Mouse (Mus musculus) lung, embryonic 15.5 days (tissue): ENCODE results near the gene Zranb3. TPM values are rescaled to one million over a fixed set of nuclear protein-coding genes. Genes with fewer than 3 reads are reported as not detected.

ENCODE experiments used
- ATAC-seq: fragments of 200-750 bp; cut with Nextera tagmentation; 2 replicates; pipeline ENCODE4 v1.8.0; 2017; ENCODE audit warnings: moderate number of reproducible peaks, borderline replicate concordance; ENCODE audit not compliant: low FRiP score, low TSS enrichment; ENCODE audit errors: extremely low read depth
- H3K27ac ChIP-seq: fragments of 300-500 bp; sonication (generic); 2 replicates; pipeline ENCODE4 v1.5.1; 2015; ENCODE audit warnings: moderate library complexity, mild to moderate bottlenecking, inconsistent platforms
- H3K27me3 ChIP-seq: fragments of 300-500 bp; sonication (generic); 2 replicates; pipeline ENCODE4 v1.6.1; 2015; ENCODE audit warnings: inconsistent platforms
- H3K36me3 ChIP-seq: fragments of 300-500 bp; sonication (generic); 2 replicates; pipeline ENCODE4 v1.6.1; 2015; ENCODE audit warnings: inconsistent platforms
- H3K4me1 ChIP-seq: fragments of 300-500 bp; sonication (generic); 2 replicates; pipeline ENCODE4 v1.6.1; 2015; ENCODE audit warnings: inconsistent platforms
- H3K4me2 ChIP-seq: fragments of 300-500 bp; sonication (generic); 2 replicates; pipeline ENCODE4 v1.6.1; 2015; ENCODE audit warnings: inconsistent platforms, mild to moderate bottlenecking, moderate library complexity
- H3K4me3 ChIP-seq: fragments of 300-500 bp; sonication (generic); 2 replicates; pipeline ENCODE4 v1.5.1; 2015; ENCODE audit warnings: mild to moderate bottlenecking, inconsistent platforms
- H3K9ac ChIP-seq: fragments of 300-500 bp; sonication (generic); 2 replicates; pipeline ENCODE4 v1.6.1; 2015; ENCODE audit warnings: inconsistent platforms
- H3K9me3 ChIP-seq: fragments of 300-500 bp; sonication (generic); 2 replicates; pipeline ENCODE4 v1.6.1; 2016; ENCODE audit warnings: inconsistent platforms
- WGBS: fragments of 180-500 bp; shearing (Covaris S2); methylation state at CpG from one replicate; pipeline ENCODE4 v1.1.7; 2015; 5-methylcytosine and 5-hydroxymethylcytosine counted together
- polyA plus RNA-seq: library from polyadenylated mRNA; unstranded; fragments of >200 nt; fragmentation: Nextera tagmentation; extraction: Ambion mirVana; gene quantifications from 2 replicates; pipeline ENCODE4 v1.2.1, GENCODE M21; 2015

Zranb3 gene
- polyA plus RNA-seq, 1 experiment from 2014 or later: 10.1 TPM

DNA sequence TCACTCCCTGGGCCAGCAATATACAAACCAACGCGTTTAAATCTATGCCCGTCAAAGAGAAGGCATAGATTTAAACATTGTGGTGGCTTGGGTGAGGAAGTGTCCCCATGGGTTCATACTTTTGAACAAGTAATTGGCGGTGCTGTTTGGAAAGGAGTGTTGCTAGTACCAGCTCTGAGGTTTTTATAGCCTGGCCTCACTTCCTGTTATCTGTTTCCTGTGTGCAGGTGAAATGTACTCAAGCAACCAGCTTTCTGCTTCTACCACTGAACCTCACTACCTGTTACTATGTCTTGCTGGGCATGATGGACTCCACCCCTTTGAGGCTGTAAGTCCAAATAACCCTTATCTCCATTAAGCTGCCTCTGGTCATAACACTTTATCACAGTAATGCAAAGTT, 45.6 kb downstream of the Zranb3 start:
- no peak overlapping the region for H3K4me3 ChIP-seq
- no peaks in the 10 kb centered on the region for H3K36me3 ChIP-seq
- no peak overlapping the region for H3K4me2 ChIP-seq
- WGBS: 89% methylated on average over 4 of the region's 4 CpGs
- H3K4me1 ChIP-seq: no peaks in the 10 kb centered on the region
- H3K27ac ChIP-seq: no peak overlapping the region
- no peaks in the 10 kb centered on the region for H3K9me3 ChIP-seq
- no peak overlapping the region for H3K9ac ChIP-seq
- ATAC-seq: no peak
- no peaks in the 10 kb centered on the region for H3K27me3 ChIP-seq

DNA sequence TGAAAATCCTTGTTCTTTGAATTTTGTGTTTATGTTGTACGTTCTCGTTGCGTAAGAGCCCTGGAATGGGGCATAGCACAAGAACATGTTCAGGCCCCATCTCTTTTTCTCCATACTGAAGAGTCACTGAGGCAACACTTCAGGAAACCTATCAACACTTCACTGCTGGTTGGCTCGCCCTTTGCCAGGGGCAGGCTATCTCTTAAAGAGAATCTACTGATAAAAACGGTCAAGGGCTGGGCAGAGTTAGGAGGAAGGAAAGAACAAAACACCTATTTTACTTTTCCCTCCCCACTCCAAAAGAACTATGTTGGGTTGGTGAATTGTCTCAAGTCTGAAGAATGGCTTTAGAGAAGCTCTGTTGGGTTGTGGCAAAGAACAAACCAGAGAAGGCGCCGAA, 55.9 kb downstream of the Zranb3 start:
- H3K4me2 ChIP-seq: no peak overlapping the region
- WGBS: 65% methylated on average over 7 of the region's 7 CpGs
- no peak for ATAC-seq
- H3K36me3 ChIP-seq: no peaks in the 10 kb centered on the region
- H3K4me3 ChIP-seq: no peak overlapping the region
- no peak overlapping the region for H3K9ac ChIP-seq
- no peak overlapping the region for H3K27ac ChIP-seq
- no peaks in the 10 kb centered on the region for H3K9me3 ChIP-seq
- H3K4me1 ChIP-seq: no peaks in the 10 kb centered on the region
- no peaks in the 10 kb centered on the region for H3K27me3 ChIP-seq

DNA sequence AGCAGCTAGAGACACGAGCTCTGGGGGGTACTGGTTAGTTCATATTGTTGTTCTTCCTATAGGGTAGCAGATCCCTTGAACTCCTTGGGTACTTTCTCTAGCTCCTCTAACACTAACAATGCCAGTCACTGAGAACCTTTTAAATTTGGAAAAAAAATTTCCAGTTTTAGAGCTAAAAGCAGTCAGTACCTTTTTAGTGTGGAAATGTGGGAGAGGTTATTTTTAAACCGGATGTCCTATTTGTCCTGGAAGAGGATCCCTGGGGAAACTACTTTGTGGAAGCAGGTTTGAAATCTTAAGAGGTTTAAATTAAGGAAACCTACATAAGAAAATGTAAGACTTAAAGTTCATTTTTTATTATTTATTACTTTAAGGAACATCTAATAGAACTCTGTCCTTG, 56.4 kb downstream of the Zranb3 start:
- 84% methylated on average over 2 of the region's 2 CpGs for WGBS
- H3K9ac ChIP-seq: no peak overlapping the region
- ATAC-seq: no peak

DNA sequence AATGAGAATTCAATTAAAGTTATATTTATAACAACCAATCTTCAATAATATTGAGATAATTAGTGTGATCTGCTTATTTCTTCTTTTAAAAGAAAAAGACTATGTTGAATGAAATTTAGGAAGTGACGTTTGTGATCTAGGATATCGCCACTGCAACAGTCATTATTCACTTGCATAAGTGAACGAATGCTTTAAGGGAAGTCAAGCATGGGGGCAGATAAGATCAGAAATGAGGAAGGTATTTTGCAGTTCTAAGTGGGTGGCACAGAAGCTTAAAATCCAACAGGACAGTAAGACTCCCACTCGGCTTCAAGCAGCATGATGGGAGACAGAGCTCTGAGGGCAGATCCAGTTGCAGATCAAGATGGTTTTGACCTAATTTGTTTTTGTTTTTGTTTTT, 58.7 kb downstream of the Zranb3 start:
- H3K4me2 ChIP-seq: no peak overlapping the region
- no peak overlapping the region for H3K27ac ChIP-seq
- H3K9ac ChIP-seq: no peak overlapping the region
- ATAC-seq: no peak
- H3K9me3 ChIP-seq: no peaks in the 10 kb centered on the region
- no peak overlapping the region for H3K4me3 ChIP-seq
- H3K36me3 ChIP-seq: no peaks in the 10 kb centered on the region
- no peaks in the 10 kb centered on the region for H3K4me1 ChIP-seq
- WGBS: 90% methylated on average over 4 of the region's 4 CpGs
- H3K27me3 ChIP-seq: no peaks in the 10 kb centered on the region

More for the DNA sequence above, 56.4 kb downstream of the Zranb3 start:
- Histone ChIP-seq H3K27me3 (no peaks in the 10 kb centered on the region), H3K4me1 (no peaks in the 10 kb centered on the region), H3K27ac (no peak overlapping the region), H3K36me3 (no peaks in the 10 kb centered on the region), H3K4me3 (no peak overlapping the region), H3K4me2 (no peak overlapping the region), H3K9me3 (no peaks in the 10 kb centered on the region)

DNA sequence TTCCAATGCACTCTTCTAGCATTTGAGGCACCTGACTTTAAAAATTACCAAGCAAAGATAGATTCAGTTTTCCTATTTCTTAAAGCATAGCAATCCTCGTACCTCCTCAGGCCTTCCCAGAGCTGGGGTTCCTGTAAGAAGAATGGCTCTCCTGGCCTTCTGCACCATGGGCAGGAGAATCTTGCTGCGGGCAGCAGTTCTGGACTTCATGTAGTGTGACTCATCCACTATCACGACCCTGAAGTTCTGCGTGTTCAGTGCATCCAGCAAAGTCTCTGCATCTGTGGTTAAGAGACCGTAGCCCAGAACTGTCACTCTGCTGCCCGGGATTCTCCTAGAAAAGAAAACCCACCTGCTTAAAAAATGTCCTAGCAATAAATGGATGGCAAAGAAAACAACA, 66.6 kb downstream of the Zranb3 start:
- Histone ChIP-seq H3K9ac (no peak overlapping the region), H3K4me1 (no peaks in the 10 kb centered on the region), H3K27me3 (no peaks in the 10 kb centered on the region), H3K36me3 (no peaks in the 10 kb centered on the region), H3K27ac (no peak overlapping the region), H3K9me3 (no peaks in the 10 kb centered on the region), H3K4me3 (no peak overlapping the region), H3K4me2 (no peak overlapping the region)
- 85% methylated on average over 6 of the region's 6 CpGs for WGBS
- no peak for ATAC-seq

DNA sequence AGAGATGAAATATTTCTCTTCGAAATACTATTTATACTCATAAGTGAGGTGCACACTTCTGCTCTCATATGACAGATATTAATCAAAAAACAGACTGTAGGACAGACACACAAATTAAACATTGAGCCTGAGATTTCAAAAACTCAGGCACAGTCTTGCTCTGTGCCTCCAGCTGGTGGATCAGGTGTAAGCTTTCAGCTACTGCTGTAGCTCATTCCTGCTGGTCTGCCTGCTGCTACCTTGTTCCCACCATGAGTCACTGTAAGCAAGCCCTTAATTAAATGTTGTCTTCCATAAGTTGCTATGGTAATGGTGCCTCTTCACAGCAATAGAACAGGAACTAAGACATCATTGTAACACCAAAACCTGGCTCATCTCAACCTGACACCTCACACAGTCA, 70.7 kb downstream of the Zranb3 start:
- no peaks in the 10 kb centered on the region for H3K9me3 ChIP-seq
- H3K4me3 ChIP-seq: no peak overlapping the region
- H3K27ac ChIP-seq: no peak overlapping the region
- H3K36me3 ChIP-seq: no peaks in the 10 kb centered on the region
- H3K9ac ChIP-seq: no peak overlapping the region
- no peaks in the 10 kb centered on the region for H3K27me3 ChIP-seq
- ATAC-seq: no peak
- no peak overlapping the region for H3K4me2 ChIP-seq
- no peaks in the 10 kb centered on the region for H3K4me1 ChIP-seq
- 90% methylated on average over 1 of the region's 1 CpGs for WGBS

DNA sequence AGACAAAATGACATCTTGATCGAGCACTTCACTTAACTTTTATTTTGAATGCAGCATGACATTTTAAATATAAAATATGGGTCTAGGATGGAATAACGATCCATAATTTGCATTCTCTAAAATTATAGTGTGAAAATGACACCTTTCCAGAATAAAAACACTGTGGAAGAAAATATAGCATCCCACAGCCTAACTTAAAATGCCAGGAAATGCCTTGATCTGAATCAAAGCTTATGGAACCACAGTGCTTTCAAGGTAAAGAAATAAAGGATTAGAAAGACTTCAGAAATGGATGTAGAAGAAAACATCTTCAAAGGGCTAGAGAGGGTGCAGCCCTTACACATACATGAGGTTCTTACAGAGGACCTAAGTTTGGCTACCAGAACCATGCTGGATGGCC, 71.3 kb downstream of the Zranb3 start:
- 94% methylated on average over 2 of the region's 2 CpGs for WGBS
- H3K9me3 ChIP-seq: no peaks in the 10 kb centered on the region
- no peak overlapping the region for H3K4me3 ChIP-seq
- no peak overlapping the region for H3K27ac ChIP-seq
- H3K4me1 ChIP-seq: no peaks in the 10 kb centered on the region
- H3K27me3 ChIP-seq: no peaks in the 10 kb centered on the region
- H3K9ac ChIP-seq: no peak overlapping the region
- no peak overlapping the region for H3K4me2 ChIP-seq
- no peaks in the 10 kb centered on the region for H3K36me3 ChIP-seq
- no peak for ATAC-seq

DNA sequence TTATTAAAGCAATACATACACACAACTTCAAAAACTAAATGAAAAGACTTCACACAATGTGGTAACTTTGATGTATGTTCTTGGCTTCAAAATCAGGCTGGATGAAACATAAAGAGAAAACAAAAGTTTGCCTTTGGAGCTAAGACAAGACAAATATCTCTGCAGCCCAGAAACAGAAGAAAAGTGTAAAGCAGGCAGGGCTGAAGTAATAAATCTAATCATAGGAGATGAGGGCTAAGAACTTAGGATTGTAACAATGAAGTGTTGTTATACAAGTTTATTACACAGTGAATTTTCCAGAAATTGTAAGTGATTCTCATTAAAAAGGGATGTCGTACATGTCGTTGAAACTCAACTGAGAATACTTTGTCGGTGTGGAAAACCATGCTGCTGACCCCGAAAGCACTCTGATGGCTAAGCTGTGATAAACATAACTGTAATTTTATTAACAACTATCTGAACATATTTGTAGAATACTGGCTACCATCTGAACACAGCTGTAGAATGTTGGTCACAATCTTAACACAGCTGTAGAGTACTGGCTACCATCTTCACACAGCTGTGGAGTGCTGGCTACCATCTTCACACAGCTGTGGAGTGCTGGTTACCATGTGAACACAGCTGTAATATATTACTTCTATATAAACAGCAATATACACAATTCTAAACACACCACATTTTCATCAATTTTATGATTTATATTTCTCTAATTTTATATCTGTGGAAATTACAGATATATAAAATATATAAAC, 78.3 kb downstream of the Zranb3 start:
- Histone ChIP-seq H3K4me1 (peaks cover 11% of the 10 kb centered on the region; the same call in 1 of the 2 replicates), H3K36me3 (no peaks in the 10 kb centered on the region), H3K9me3 (no peaks in the 10 kb centered on the region), H3K27me3 (no peaks in the 10 kb centered on the region), H3K4me3 (no peak overlapping the region), H3K27ac (0 out of 2 replicates have a peak overlapping the region, but pooled peaks have one; percentile 8), H3K4me2 (no peak overlapping the region), H3K9ac (no peak overlapping the region)
- ATAC-seq: peak; percentile 98
- 44% methylated on average over 4 of the region's 4 CpGs for WGBS

DNA sequence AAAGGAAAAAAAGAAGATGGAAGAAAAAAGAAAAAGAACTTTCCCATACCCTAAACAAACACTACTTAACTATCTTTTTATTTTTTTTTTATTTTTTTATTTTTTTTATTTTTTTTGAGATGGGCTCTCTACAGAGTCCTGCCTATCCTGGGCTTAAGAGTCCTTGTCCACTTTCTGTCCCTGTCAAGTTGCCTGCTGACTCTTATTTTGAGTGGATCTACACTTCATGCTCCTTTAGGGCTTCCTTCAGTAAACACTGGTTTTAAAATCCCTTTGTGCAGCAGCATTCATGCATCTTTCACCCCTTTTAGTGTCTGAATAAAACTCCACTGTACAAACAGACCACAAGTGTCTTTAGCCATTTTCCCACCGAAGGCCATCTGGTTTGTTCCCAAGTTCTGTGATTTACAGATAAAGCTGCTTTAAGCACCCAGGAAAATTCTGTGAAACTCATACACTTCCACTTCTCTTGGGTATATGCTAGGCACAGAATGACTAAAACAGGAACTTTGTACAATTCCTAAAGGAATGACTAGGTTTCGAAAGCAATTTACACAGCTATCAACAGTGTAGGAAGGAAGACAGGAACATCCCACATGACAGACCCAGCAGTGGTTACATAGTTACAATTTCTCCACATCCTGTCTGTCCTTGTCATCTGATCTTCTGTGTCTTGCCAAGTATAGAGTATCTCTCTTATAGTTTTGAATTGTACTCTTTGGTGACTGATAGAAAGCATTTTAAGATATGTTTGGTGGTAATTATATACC, 82.7 kb downstream of the Zranb3 start:
- ATAC-seq: no peak
- no peak overlapping the region for H3K4me2 ChIP-seq
- H3K36me3 ChIP-seq: no peaks in the 10 kb centered on the region
- 50% methylated on average over 2 of the region's 2 CpGs for WGBS
- H3K9ac ChIP-seq: no peak overlapping the region
- no peak overlapping the region for H3K27ac ChIP-seq
- no peak overlapping the region for H3K4me3 ChIP-seq
- H3K9me3 ChIP-seq: no peaks in the 10 kb centered on the region
- no peaks in the 10 kb centered on the region for H3K27me3 ChIP-seq
- H3K4me1 ChIP-seq: peaks cover 11% of the 10 kb centered on the region; the same call in 1 of the 2 replicates

DNA sequence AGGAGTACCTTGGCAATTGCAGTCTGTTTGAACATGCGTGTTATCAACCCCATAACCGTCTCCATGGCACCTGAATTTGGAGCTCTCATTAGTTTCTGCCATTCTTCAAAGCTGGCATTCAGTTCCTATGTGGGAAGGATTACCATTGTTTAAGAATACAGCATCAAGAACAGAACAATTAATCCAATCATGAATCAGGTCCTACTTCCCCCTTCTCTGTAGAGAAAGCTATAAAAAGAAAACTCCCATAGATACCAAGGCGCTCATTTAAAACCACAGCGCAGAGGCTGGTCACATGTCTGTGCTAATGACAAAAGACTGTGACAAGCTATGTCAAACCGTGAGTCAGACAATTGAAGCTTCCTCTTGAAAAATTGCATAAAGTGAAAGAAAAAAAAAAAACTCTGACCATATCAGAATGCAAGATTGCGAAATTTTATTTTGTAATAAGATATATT, 86.8 kb downstream of the Zranb3 start:
- Histone ChIP-seq H3K9me3 (no peaks in the 10 kb centered on the region), H3K4me3 (no peak overlapping the region), H3K36me3 (no peaks in the 10 kb centered on the region), H3K27me3 (no peaks in the 10 kb centered on the region), H3K4me1 (peaks cover 10% of the 10 kb centered on the region; the same call in 1 of the 2 replicates), H3K9ac (no peak overlapping the region), H3K4me2 (no peak overlapping the region), H3K27ac (no peak overlapping the region)
- ATAC-seq: no peak
- WGBS: 81% methylated on average over 6 of the region's 6 CpGs

DNA sequence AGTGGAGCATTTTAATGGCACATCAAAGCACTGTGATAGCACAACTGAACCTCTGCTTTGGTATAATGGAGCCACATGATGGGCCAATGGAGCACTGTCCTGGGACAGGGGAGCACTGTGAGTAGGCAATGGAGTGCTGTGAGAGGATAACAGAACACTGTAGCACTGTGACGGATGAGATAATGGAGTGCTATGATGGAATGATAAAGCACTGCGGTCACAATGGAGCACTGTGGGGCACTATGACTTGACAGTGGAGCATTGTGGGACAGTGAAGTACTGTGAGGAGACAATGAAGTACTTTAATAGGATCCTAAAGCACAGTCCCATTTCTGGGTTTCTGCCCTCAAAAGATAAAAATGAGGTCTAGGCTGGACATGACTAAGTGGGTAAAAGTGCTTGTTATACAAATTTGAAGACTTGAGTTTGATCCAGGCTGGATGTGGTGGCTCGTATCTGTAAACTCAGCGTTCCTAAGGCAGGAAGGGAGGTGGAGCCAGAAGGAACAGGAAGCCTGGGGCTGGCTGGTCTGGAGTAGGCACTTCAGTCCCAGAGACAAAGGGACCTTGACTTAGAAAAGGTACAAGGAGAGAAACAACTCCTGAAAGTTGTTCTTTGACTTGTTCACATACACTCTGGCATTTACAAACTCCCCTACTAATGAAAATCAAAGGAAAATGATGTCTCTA, 89.0 kb downstream of the Zranb3 start:
- no peak; the same call in 1 of the 2 replicates for ATAC-seq
- Histone ChIP-seq H3K4me3 (no peak overlapping the region), H3K4me2 (no peak overlapping the region), H3K4me1 (peaks cover 5% of the 10 kb centered on the region; the same call in 1 of the 2 replicates), H3K9me3 (no peaks in the 10 kb centered on the region), H3K36me3 (no peaks in the 10 kb centered on the region), H3K27me3 (no peaks in the 10 kb centered on the region), H3K9ac (no peak overlapping the region), H3K27ac (no peak overlapping the region)
- WGBS: 55% methylated on average over 4 of the region's 4 CpGs

DNA sequence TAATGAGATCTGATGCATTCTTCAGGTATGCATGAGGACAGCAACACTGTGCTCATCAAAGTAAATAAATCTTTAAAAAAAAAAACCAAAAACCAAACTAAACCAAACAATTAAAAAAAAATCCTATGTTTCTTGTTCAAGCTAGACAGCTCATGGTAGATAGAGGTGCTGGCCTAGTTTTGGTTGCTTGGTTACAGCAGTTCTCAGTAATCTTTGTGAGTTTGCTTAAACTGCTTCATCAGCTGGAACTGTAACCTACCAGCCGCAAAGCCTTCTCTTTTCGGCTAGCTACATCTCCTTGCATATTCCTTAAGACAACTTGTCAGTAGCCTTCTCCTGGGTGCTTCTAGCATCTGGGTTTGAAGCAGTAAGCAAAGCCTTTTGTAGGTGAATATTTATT, 93.1 kb downstream of the Zranb3 start:
- Histone ChIP-seq H3K9ac (no peak overlapping the region), H3K27me3 (no peaks in the 10 kb centered on the region), H3K4me3 (no peak overlapping the region), H3K36me3 (no peaks in the 10 kb centered on the region), H3K4me1 (peaks cover 5% of the 10 kb centered on the region; the same call in 1 of the 2 replicates), H3K9me3 (no peaks in the 10 kb centered on the region), H3K4me2 (no peak overlapping the region), H3K27ac (no peak overlapping the region)
- no peak for ATAC-seq
- WGBS: 95% methylated on average over 2 of the region's 2 CpGs
